Mouse (Mus musculus): ENCODE measurements around the gene Cdca8. TPM values are rescaled to one million over a fixed set of nuclear protein-coding genes. Genes with fewer than 3 reads are reported as not detected.

The Cdca8 gene
- total and polyA plus RNA-seq, 3 experiments = 108 to 202 TPM; not detected in 1

DNA sequence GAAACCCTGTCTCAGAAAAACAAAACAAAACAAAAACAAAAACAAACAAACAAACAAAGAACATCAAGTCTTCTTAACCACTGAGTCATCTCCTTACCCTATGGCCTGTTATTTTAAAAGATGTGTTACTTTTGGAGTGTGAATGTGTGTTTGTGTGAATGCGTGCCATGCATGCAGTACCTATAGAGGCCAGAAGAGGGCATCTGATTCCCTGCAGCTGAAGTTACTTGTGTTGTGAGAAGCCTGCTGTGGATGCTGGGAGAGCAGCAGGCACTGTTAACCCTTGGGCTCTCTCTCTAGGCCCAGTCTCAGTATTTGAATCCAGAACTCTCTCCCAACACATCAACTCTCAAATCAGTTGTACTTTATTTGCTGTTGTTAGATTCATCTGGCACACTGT is 66.4 kb downstream of the Cdca8 start:
- TF ChIP-seq SMC3 (IDR thresholded peaks at IDR 0.05; ENCODE audit: low read depth, low read length) = peak; percentile 20; the same call in 1 of the 2 replicates
- no peak for TF ChIP-seq GABPA (IDR thresholded peaks at IDR 0.05; ENCODE audit: low read depth, low read length)
- TF ChIP-seq RAD21 (IDR thresholded peaks at IDR 0.05; ENCODE audit: low read depth, low read length) = peak; percentile 10
- TF ChIP-seq CHD1 (IDR thresholded peaks at IDR 0.05; ENCODE audit: low read depth, low read length) = no peak
- peak; percentile 30 to 55 (median 38) for TF ChIP-seq CTCF (IDR thresholded peaks at IDR 0.05 in 2 of 3, conservative IDR thresholded peaks at IDR 0.05 in 1 of 3; ENCODE audit: control insufficient read depth in 1 of 3, insufficient read depth in 1 of 3, low read depth in 2 of 3, low read length in 3 of 3, poor library complexity in 1 of 3, severe bottlenecking in 1 of 3)

More for the DNA sequence above, 66.4 kb downstream of the Cdca8 start:
- no peaks in the 10 kb centered on the region for H3K4me1 ChIP-seq (ENCODE audit: control insufficient read depth in 1 of 2, insufficient read depth in 2 of 2, low read length in 2 of 2)
- H3K36me3 ChIP-seq (ENCODE audit: control insufficient read depth in 1 of 2, insufficient read depth in 2 of 2, low read length in 2 of 2) = no peaks in the 10 kb centered on the region
- H3K27ac ChIP-seq (ENCODE audit: control insufficient read depth, low read depth, low read length) = no peak overlapping the region
- no peaks in the 10 kb centered on the region for H3K27me3 ChIP-seq (ENCODE audit: control insufficient read depth in 1 of 2, insufficient read depth in 2 of 2, low read length in 2 of 2)
- no peaks in the 10 kb centered on the region for H3K79me2 ChIP-seq (ENCODE audit: control insufficient read depth, insufficient read depth, low read length, poor library complexity)
- H3K4me3 ChIP-seq (ENCODE audit: control insufficient read depth in 1 of 2, insufficient read depth in 1 of 2, low read depth in 2 of 2, low read length in 2 of 2) = no peak overlapping the region
- peak; percentile 36 for DNase-seq (ENCODE audit: low read depth, low spot score)
- no peak overlapping the region for H3K9ac ChIP-seq (ENCODE audit: control insufficient read depth, low read depth, low read length, poor library complexity, severe bottlenecking)
- H3K9me3 ChIP-seq (replicated peaks; ENCODE audit: insufficient read depth, low read length) = no peaks in the 10 kb centered on the region

Other genes with a start within 250 kb of the Cdca8 start
- gene Utp11, start 245.7 kb downstream of the Cdca8 start, total RNA-seq (2012; rRNA removed) = 65.3 and 68.3 TPM in 2 replicates
- gene Utp11, start 245.7 kb downstream of the Cdca8 start, polyA plus RNA-seq (2012; ENCODE audit: insufficient read depth in 1 of 2, insufficient read length in 2 of 2, low read depth in 1 of 2, low replicate concordance in 2 of 2, missing spikeins in 1 of 2) = 10 to 100 TPM in 1 of 2 experiments, not detected in 1; 86.9 TPM
- 5.6 TPM in 2 replicates for gene Fhl3, start 238.6 kb downstream of the Cdca8 start, total RNA-seq (2012; rRNA removed)
- gene Fhl3, start 238.6 kb downstream of the Cdca8 start, polyA plus RNA-seq (2012; ENCODE audit: insufficient read depth in 1 of 2, insufficient read length in 2 of 2, low read depth in 1 of 2, low replicate concordance in 2 of 2, missing spikeins in 1 of 2) = 10 to 100 TPM in 1 of 2 experiments, not detected in 1; 13.8 TPM
- 136 and 144 TPM in 2 replicates for gene Sf3a3, start 224.5 kb downstream of the Cdca8 start, total RNA-seq (2012; rRNA removed)
- gene Sf3a3, start 224.5 kb downstream of the Cdca8 start, polyA plus RNA-seq (2012; ENCODE audit: insufficient read depth in 1 of 2, insufficient read length in 2 of 2, low read depth in 1 of 2, low replicate concordance in 2 of 2, missing spikeins in 1 of 2) = 100 to 1,000 TPM; 127 to 295 TPM
- gene Inpp5b, start 197.5 kb downstream of the Cdca8 start, total RNA-seq (2012; rRNA removed) = 27.7 and 28.6 TPM in 2 replicates
- 10 to 100 TPM in 1 of 2 experiments, not detected in 1; 52.5 TPM for gene Inpp5b, start 197.5 kb downstream of the Cdca8 start, polyA plus RNA-seq (2012; ENCODE audit: insufficient read depth in 1 of 2, insufficient read length in 2 of 2, low read depth in 1 of 2, low replicate concordance in 2 of 2, missing spikeins in 1 of 2)
- 15.5 and 17.8 TPM in 2 replicates for gene Mtf1, start 137.2 kb downstream of the Cdca8 start, total RNA-seq (2012; rRNA removed)
- gene Mtf1, start 137.2 kb downstream of the Cdca8 start, polyA plus RNA-seq (2012; ENCODE audit: insufficient read depth in 1 of 2, insufficient read length in 2 of 2, low read depth in 1 of 2, low replicate concordance in 2 of 2, missing spikeins in 1 of 2) = 10 to 100 TPM; 28.9 to 37.8 TPM
- 90.0 and 107 TPM in 2 replicates for gene Yrdc, start 88.6 kb downstream of the Cdca8 start, total RNA-seq (2012; rRNA removed)
- gene Yrdc, start 88.6 kb downstream of the Cdca8 start, polyA plus RNA-seq (2012; ENCODE audit: insufficient read depth in 1 of 2, insufficient read length in 2 of 2, low read depth in 1 of 2, low replicate concordance in 2 of 2, missing spikeins in 1 of 2) = 100 to 1,000 TPM in 1 of 2 experiments, not detected in 1; 105 TPM
- 40.6 and 43.4 TPM in 2 replicates for gene 1110065P20Rik, start 88.1 kb downstream of the Cdca8 start, total RNA-seq (2012; rRNA removed)
- gene 1110065P20Rik, start 88.1 kb downstream of the Cdca8 start, polyA plus RNA-seq (2012; ENCODE audit: insufficient read depth in 1 of 2, insufficient read length in 2 of 2, low read depth in 1 of 2, low replicate concordance in 2 of 2, missing spikeins in 1 of 2) = 10 to 100 TPM in 1 of 2 experiments, not detected in 1; 50.9 TPM
- 0.08 TPM in 1 of 2 replicates, not detected in the other for gene Maneal, start 77.1 kb downstream of the Cdca8 start, total RNA-seq (2012; rRNA removed)
- not detected for gene Maneal, start 77.1 kb downstream of the Cdca8 start, polyA plus RNA-seq (2012; ENCODE audit: insufficient read depth in 1 of 2, insufficient read length in 2 of 2, low read depth in 1 of 2, low replicate concordance in 2 of 2, missing spikeins in 1 of 2)
- gene Epha10, start 58.4 kb downstream of the Cdca8 start, total RNA-seq (2012; rRNA removed) = not detected in 2 replicates
- not detected for gene Epha10, start 58.4 kb downstream of the Cdca8 start, polyA plus RNA-seq (2012; ENCODE audit: insufficient read depth in 1 of 2, insufficient read length in 2 of 2, low read depth in 1 of 2, low replicate concordance in 2 of 2, missing spikeins in 1 of 2)
- gene 9930104L06Rik, start 2.3 kb downstream of the Cdca8 start, total RNA-seq (2012; rRNA removed) = 12.2 and 17.3 TPM in 2 replicates
- 10 to 100 TPM in 1 of 2 experiments, not detected in 1; 15.5 TPM for gene 9930104L06Rik, start 2.3 kb downstream of the Cdca8 start, polyA plus RNA-seq (2012; ENCODE audit: insufficient read depth in 1 of 2, insufficient read length in 2 of 2, low read depth in 1 of 2, low replicate concordance in 2 of 2, missing spikeins in 1 of 2)
- gene Rspo1, start 47.1 kb upstream of the Cdca8 start, total RNA-seq (2012; rRNA removed) = not detected in 2 replicates
- not detected for gene Rspo1, start 47.1 kb upstream of the Cdca8 start, polyA plus RNA-seq (2012; ENCODE audit: insufficient read depth in 1 of 2, insufficient read length in 2 of 2, low read depth in 1 of 2, low replicate concordance in 2 of 2, missing spikeins in 1 of 2)
- gene Gnl2, start 77.3 kb upstream of the Cdca8 start, total RNA-seq (2012; rRNA removed) = 80.3 and 83.9 TPM in 2 replicates
- 100 to 1,000 TPM; 110 to 226 TPM for gene Gnl2, start 77.3 kb upstream of the Cdca8 start, polyA plus RNA-seq (2012; ENCODE audit: insufficient read depth in 1 of 2, insufficient read length in 2 of 2, low read depth in 1 of 2, low replicate concordance in 2 of 2, missing spikeins in 1 of 2)
- 0.16 TPM in 1 of 2 replicates, not detected in the other for gene Dnali1, start 126.4 kb upstream of the Cdca8 start, total RNA-seq (2012; rRNA removed)
- gene Dnali1, start 126.4 kb upstream of the Cdca8 start, polyA plus RNA-seq (2012; ENCODE audit: insufficient read depth in 1 of 2, insufficient read length in 2 of 2, low read depth in 1 of 2, low replicate concordance in 2 of 2, missing spikeins in 1 of 2) = under 1 TPM in 1 of 2 experiments, not detected in 1; 0.08 TPM
- gene Snip1, start 127.4 kb upstream of the Cdca8 start, total RNA-seq (2012; rRNA removed) = 35.6 and 40.6 TPM in 2 replicates
- gene Snip1, start 127.4 kb upstream of the Cdca8 start, polyA plus RNA-seq (2012; ENCODE audit: insufficient read depth in 1 of 2, insufficient read length in 2 of 2, low read depth in 1 of 2, low replicate concordance in 2 of 2, missing spikeins in 1 of 2) = 10 to 100 TPM; 33.4 to 62.2 TPM
- 26.8 and 34.9 TPM in 2 replicates for gene Meaf6, start 145.8 kb upstream of the Cdca8 start, total RNA-seq (2012; rRNA removed)
- 10 to 100 TPM in 1 of 2 experiments, not detected in 1; 46.7 TPM for gene Meaf6, start 145.8 kb upstream of the Cdca8 start, polyA plus RNA-seq (2012; ENCODE audit: insufficient read depth in 1 of 2, insufficient read length in 2 of 2, low read depth in 1 of 2, low replicate concordance in 2 of 2, missing spikeins in 1 of 2)
- 0.92 and 0.95 TPM in 2 replicates for gene Zc3h12a, start 188.5 kb upstream of the Cdca8 start, total RNA-seq (2012; rRNA removed)
- 1 to 10 TPM in 1 of 2 experiments, not detected in 1; 3.3 TPM for gene Zc3h12a, start 188.5 kb upstream of the Cdca8 start, polyA plus RNA-seq (2012; ENCODE audit: insufficient read depth in 1 of 2, insufficient read length in 2 of 2, low read depth in 1 of 2, low replicate concordance in 2 of 2, missing spikeins in 1 of 2)